Mouse (Mus musculus) layer of hippocampus, adult 8-10 months (tissue): ENCODE data around the gene Babam2. TPM values are rescaled to one million over a fixed set of nuclear protein-coding genes. Genes with fewer than 3 reads are reported as not detected.

ENCODE experiments used
- DNase-seq, 2 experiments: peaks; one replicate each; pipeline ENCODE4 v3.0.0; 2022; ENCODE audit warnings: low spot score in 2 of 2
- total RNA-seq, 4 experiments: library from RNA; stranded (reverse); gene quantifications; 2 replicates each; pipeline ENCODE4 v1.2.4; 2022

Babam2 gene
- total RNA-seq, 4 experiments from 2014 or later, result 49.4 to 52.1 (median 50.4) TPM

DNA sequence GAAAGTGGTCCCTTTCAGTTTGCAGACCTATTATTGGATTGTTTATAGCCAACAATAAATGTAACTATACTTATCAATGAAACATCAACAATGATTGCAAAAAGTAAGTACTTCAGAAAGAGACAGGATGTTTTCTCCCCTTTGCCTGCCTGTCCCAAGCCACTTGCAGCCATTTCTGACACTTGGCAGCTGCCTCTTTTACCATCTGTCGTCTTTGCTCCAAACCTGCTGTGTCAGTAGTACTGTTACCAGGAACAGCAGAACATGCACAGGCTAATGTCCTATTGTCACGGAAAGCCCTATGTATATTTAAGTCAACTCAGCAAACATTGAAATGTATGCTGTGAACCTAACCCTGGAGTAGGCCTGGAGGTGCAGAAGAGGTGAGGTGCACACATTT is 339.4 kb downstream of the Babam2 start:
- peak in 1 of 2 experiments; percentile 29 for DNase-seq

DNA sequence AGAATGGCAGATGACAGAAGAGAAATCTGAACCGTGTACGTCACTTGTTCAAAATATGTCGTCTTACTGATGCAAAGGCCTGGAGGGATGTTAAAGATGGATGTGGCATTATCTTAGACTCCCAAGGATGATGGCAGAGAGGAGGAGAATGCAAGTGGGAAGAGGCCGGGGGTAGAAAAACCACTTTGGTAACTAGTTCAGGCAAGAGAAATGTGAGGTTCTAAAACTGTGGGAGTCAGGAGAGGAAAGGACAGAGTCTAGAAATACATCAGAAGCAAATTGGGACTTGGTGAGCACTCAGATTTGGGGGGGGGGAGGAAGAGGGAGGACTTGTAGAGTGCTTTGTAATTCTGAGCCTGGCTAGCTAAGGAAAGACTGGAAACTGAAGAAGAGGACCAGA is 340.1 kb downstream of the Babam2 start:
- no peak for DNase-seq

- no peak for DNase-seq
Measured at GRCm38 (mm10) chr5:32038994-32039393, 341.5 kb downstream of the Babam2 start.

- DNase-seq, result no peak
Measured at GRCm38 (mm10) chr5:32039511-32039910, 342.0 kb downstream of the Babam2 start.

GRCm38 (mm10) chr5:32043153-32043552 is 345.7 kb downstream of the Babam2 start:
- no peak for DNase-seq

DNA sequence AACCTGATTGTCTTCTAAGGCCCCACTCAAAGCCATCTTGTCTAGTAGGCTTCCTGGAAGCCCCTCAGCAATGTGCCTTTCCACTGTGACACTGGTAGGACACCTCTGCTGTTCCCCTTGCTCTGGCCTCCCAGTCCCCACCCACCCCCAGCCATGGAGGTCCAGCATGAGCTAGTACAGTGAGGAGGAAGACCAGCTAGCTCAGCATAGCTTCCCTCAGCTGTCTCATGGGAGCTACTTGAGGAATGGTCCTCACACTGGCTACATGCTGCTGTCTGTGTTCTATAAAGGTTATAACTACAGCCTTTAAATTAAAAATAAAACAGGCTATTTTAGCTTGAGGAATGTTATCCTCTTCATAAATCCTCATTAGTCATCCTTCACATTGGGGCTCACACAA is 346.5 kb downstream of the Babam2 start:
- DNase-seq, result no peak

- DNase-seq, result no peak
Measured at GRCm38 (mm10) chr5:32051899-32052298, 354.4 kb downstream of the Babam2 start.

DNA sequence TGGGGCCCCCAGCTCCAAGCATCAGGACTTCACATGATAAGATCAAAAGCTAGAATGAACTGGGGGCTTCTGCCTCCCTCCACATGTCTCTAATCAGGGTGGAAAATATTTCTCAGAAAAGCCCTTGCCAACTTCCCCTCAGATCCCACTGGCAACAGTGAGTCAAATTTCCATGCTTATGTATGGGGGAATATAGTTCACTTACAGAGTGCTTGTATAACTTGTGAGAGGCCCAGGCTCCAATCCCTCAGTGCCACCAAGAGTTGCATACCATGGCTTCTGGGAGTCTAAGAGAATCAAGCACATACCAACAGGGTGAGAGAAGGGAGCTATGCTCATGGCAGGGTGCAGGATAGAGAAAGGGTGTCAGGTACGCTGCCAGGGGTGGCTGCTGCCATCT is 355.0 kb downstream of the Babam2 start:
- DNase-seq, result no peak

DNA sequence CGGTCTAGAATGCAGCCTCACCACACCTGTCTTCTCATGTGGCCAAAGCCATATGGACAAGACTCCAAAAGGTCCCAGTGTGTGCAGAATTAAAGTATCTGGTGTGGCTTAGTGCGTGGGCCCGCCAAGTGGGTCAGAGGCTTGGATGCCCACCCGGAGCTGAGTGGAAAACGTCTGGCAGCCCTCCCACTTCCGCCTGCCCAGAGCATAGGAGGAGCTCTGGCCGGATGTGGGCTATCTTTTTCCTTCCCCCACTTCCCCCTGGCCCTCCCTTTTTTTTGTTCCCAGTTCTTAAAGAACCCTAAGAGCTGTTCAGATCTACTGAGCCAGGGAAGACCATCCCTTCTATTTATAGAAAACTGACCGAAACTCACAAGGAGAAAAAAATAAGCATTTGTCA is 356.0 kb downstream of the Babam2 start:
- DNase-seq, result no peak

- DNase-seq, result no peak
Measured at GRCm38 (mm10) chr5:32055676-32056075, 358.2 kb downstream of the Babam2 start.

- DNase-seq, result no peak
Measured at GRCm38 (mm10) chr5:32056126-32056525, 358.6 kb downstream of the Babam2 start.

DNA sequence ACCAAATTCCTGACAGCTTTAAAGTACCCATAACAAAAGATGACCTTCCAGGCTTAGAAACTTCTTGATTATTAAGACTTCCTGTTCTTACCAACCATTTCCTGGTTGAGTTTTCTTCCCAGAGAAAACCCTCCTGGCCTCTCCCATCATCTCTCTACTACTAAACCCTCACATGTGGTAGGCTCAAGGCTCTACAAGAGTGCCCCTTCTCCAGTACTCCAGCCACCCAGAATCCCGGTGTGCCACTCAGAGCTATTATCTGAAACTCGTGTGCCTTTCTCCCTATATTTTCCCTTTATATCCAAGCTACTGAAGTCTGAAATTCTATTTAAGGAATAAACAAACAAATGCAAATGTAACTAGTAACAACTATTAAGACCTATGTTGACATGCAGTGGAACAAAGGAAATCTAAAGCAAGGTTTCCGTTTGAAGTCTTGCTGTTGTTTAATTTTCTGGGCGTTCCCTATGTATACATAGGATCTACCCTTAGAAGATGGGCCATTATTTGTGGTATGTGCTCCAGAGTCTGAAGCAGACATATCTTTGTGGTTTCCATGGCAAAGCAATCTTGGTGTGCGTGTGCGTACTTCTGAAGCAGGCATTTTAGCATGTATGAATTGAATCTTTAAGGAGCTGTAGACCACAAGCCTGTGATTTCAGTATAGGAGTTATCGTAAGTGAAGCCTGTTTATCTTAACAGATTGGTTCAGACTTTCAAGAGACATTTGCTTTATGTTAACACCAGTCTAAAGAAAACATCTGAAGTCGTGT is 361.2 kb downstream of the Babam2 start:
- DNase-seq, result no peak

DNA sequence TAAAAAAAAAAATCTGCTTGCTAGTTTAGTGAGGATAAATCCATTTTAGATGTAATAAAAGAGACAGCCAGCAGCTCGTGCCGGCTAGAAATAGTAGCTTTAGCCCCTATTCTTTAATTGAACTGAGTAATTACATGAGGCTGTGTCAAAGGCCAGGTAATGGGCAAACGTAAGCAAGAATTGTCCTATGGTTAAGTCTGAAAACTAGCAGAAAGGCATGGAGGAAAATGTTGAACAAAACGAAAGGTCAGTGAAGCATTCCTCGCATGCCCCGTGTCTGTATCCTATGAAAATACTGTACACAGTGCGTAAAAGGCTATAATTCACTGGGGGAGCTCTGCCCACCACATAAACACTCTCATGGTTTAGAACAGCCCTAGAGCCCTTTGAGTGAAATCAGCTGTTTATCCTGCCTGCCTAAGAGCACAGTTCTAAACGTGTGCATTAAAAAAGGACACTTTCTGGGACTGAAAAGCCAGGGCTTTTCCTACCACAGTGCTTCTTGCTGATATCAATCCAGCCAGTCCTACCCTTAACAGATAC is 361.8 kb downstream of the Babam2 start:
- DNase-seq, result no peak

GRCm38 (mm10) chr5:32060485-32060884 is 363.0 kb downstream of the Babam2 start:
- DNase-seq, result no peak

DNA sequence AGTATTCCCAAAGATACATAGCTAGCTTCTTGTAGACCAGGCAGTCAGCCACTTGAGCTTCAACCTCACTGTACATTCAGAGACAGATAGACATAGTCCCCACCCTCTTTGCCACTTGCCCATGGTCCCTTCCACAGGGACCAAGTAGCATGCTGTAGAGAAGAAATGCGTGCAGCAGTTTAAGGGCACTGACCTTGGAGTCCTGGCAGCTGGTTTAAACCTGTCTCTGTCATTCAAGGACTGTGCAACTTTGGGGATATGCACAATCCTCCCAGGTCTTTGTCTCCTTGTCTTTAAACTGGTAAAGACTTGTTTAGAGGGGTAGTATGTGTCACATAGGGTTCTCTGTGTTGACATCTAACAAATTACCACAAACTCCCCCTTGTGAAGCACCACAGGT is 364.4 kb downstream of the Babam2 start:
- no peak for DNase-seq

- no peak for DNase-seq
Measured at GRCm38 (mm10) chr5:32064341-32065105, 367.0 kb downstream of the Babam2 start.

DNA sequence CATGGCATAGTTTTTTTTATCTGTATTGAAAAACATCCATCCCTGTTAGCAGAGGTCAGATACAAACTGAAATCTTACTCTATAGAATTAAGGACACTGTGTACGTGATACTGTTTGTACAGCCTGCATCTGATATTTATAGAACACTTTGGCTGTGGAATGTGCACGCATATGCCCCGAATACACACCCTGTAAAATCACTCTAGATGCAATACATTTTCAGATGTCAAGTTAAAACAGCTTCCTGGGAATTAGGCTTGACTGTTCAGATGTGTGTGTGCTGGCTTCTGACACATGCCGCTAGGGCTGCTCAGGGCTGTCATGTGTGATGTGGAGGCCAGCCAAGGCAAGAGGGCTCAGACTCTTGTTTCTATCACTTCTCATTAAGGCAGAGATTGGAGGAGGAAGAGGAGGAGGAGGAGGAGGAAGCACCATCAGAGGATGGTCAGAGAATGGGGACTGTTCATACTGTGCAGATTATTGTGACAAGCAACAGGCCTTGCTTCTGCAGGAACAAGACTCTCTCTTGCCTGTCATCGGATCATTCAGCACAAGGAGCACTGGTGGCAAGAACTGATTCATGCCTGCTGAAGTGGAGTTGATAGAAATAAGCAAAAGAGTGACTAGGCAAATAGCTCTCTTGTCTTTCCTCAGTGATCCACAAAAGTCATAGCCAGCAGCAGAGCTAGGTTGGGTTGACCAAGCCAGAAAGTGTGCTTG is 368.7 kb downstream of the Babam2 start:
- DNase-seq, result no peak

DNA sequence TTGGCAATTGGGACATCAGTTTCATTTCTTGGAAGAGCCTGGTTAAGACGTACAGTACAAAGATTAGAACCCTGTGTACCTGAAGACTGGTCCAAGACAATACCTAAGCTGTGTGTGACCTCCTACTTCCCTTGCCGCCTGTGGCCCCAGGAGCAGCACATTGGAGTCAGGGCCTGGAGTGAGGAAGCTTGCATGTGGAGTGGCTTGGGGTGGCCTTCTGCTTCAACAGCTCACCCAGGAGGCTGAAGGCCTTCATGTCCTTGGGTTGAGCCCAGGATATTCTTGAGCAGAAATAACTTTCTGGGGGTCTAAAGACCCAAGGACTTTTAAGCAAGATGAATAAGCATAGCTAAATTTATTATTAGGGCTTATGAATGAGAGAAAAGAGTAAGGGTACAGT is 369.4 kb downstream of the Babam2 start:
- no peak for DNase-seq

GRCm38 (mm10) chr5:32068616-32069015 is 371.1 kb downstream of the Babam2 start:
- no peak for DNase-seq

DNA sequence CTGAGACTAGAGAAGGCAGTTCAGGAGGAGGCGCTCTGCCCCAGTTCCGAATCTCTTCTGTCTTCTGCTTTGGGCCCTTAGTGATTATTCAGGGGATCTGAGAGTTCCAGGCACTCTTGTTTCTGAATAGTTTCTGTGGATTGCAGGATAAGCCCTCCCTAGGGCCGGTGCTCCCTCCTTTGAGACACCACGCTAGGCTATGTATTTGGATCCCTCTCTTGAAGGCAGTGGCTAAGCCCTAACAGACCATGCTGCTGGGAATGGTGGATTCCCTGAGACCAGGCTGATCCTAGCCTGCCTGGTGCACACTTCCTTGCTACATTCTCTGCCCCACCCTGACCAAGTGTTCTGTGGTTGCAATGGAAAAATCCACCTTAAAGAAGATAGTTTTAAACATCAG is 371.6 kb downstream of the Babam2 start:
- no peak for DNase-seq

- DNase-seq, result no peak
Measured at GRCm38 (mm10) chr5:32069566-32070169, 372.2 kb downstream of the Babam2 start.
